Mouse (Mus musculus): ENCODE results near the gene Cx3cl1. TPM values are rescaled to one million over a fixed set of nuclear protein-coding genes. Genes with fewer than 3 reads are reported as not detected.

The Cx3cl1 gene
- total RNA-seq (2015; ENCODE audit: low replicate concordance) = 0.63 TPM in 1 of 2 replicates, not detected in the other
- 0.77 and 2.4 TPM in 2 replicates for total RNA-seq (2017; ENCODE audit: low replicate concordance)

- ATAC-seq (replicated peaks; ENCODE audit: low FRiP score, poor library complexity, severe bottlenecking) = 0 out of 2 replicates have a peak, but pooled peaks have one; percentile 20
These were observed at the start of gene Cx3cl1 for GRCm38 (mm10) chr8:94771941-94772670. TSS of gene Cx3cl1 (plus strand) at chr8:94772009.

GRCm38 (mm10) chr8:94725998-94726397 is 45.8 kb upstream of the Cx3cl1 start:
- ATAC-seq (replicated peaks; ENCODE audit: low FRiP score, poor library complexity, severe bottlenecking) = no peak

GRCm38 (mm10) chr8:94729301-94729700 is 42.5 kb upstream of the Cx3cl1 start:
- ATAC-seq (replicated peaks; ENCODE audit: low FRiP score, poor library complexity, severe bottlenecking) = peak; percentile 59

- ATAC-seq (replicated peaks; ENCODE audit: low FRiP score, poor library complexity, severe bottlenecking) = peak; percentile 79
These were observed 37.9 kb upstream of the Cx3cl1 start for GRCm38 (mm10) chr8:94733821-94734465.

- ATAC-seq (replicated peaks; ENCODE audit: low FRiP score, poor library complexity, severe bottlenecking) = no peak
These were observed 37.0 kb upstream of the Cx3cl1 start for GRCm38 (mm10) chr8:94734735-94735350.

GRCm38 (mm10) chr8:94735426-94736094 is 36.2 kb upstream of the Cx3cl1 start:
- peak; percentile 36 for ATAC-seq (replicated peaks; ENCODE audit: low FRiP score, poor library complexity, severe bottlenecking)

GRCm38 (mm10) chr8:94739829-94740228 is 32.0 kb upstream of the Cx3cl1 start:
- no peak for ATAC-seq (replicated peaks; ENCODE audit: low FRiP score, poor library complexity, severe bottlenecking)

GRCm38 (mm10) chr8:94740591-94740990 is 31.2 kb upstream of the Cx3cl1 start:
- ATAC-seq (replicated peaks; ENCODE audit: low FRiP score, poor library complexity, severe bottlenecking) = no peak

- ATAC-seq (replicated peaks; ENCODE audit: low FRiP score, poor library complexity, severe bottlenecking) = no peak
These were observed 30.1 kb upstream of the Cx3cl1 start for GRCm38 (mm10) chr8:94741726-94742125.

- no peak for ATAC-seq (replicated peaks; ENCODE audit: low FRiP score, poor library complexity, severe bottlenecking)
These were observed 27.3 kb upstream of the Cx3cl1 start for GRCm38 (mm10) chr8:94744484-94744883.

- no peak for ATAC-seq (replicated peaks; ENCODE audit: low FRiP score, poor library complexity, severe bottlenecking)
These were observed 26.8 kb upstream of the Cx3cl1 start for GRCm38 (mm10) chr8:94744972-94745371.

GRCm38 (mm10) chr8:94745476-94746184 is 26.2 kb upstream of the Cx3cl1 start, which contains the start of gene Ccl22:
TSS of gene Ccl22 (plus strand) at chr8:94745590.
- no peak for ATAC-seq (replicated peaks; ENCODE audit: low FRiP score, poor library complexity, severe bottlenecking)

- ATAC-seq (replicated peaks; ENCODE audit: low FRiP score, poor library complexity, severe bottlenecking) = no peak
These were observed 25.0 kb upstream of the Cx3cl1 start for GRCm38 (mm10) chr8:94746832-94747231.

- ATAC-seq (replicated peaks; ENCODE audit: low FRiP score, poor library complexity, severe bottlenecking) = peak; percentile 43; the same call in 1 of the 2 replicates
These were observed 23.4 kb upstream of the Cx3cl1 start for GRCm38 (mm10) chr8:94748363-94748762.

- no peak for ATAC-seq (replicated peaks; ENCODE audit: low FRiP score, poor library complexity, severe bottlenecking)
These were observed 21.9 kb upstream of the Cx3cl1 start for GRCm38 (mm10) chr8:94749942-94750341.

GRCm38 (mm10) chr8:94751023-94751849 is 20.6 kb upstream of the Cx3cl1 start:
- ATAC-seq (replicated peaks; ENCODE audit: low FRiP score, poor library complexity, severe bottlenecking) = no peak

GRCm38 (mm10) chr8:94754006-94754405 is 17.8 kb upstream of the Cx3cl1 start:
- ATAC-seq (replicated peaks; ENCODE audit: low FRiP score, poor library complexity, severe bottlenecking) = no peak

GRCm38 (mm10) chr8:94754486-94754885 is 17.3 kb upstream of the Cx3cl1 start:
- ATAC-seq (replicated peaks; ENCODE audit: low FRiP score, poor library complexity, severe bottlenecking) = no peak

- ATAC-seq (replicated peaks; ENCODE audit: low FRiP score, poor library complexity, severe bottlenecking) = no peak
These were observed 4.8 kb upstream of the Cx3cl1 start for GRCm38 (mm10) chr8:94767035-94767434.

Measured in erythroblast, adult 5-6 weeks (primary cell).